Mouse (Mus musculus) stomach, embryonic 16.5 days (tissue): Measurements from ENCODE around the gene Nsg2. TPM values are rescaled to one million over a fixed set of nuclear protein-coding genes. Genes with fewer than 3 reads are reported as not detected.
"Not testable (repeated sequence)": the region's sequence is repeated elsewhere in the genome, so short reads cannot be mapped to it uniquely, and the experiment has no call there.

ENCODE experiments used
- ATAC-seq: fragments of 200-750 bp; cut with Nextera tagmentation; 2 replicates; pipeline ENCODE4 v1.8.0; 2017; ENCODE audit warnings: moderate number of reproducible peaks, moderate TSS enrichment; ENCODE audit not compliant: insufficient read depth, low FRiP score
- H3K27ac ChIP-seq: fragments of 300-500 bp; sonication (generic); 2 replicates; pipeline ENCODE4 v1.5.1; 2014; ENCODE audit warnings: low read length
- H3K27me3 ChIP-seq: fragments of 300-500 bp; sonication (generic); 2 replicates; pipeline ENCODE4 v1.6.1; 2014; ENCODE audit warnings: low read length, control low read depth, mixed read lengths; ENCODE audit not compliant: control insufficient read depth, insufficient read depth
- H3K36me3 ChIP-seq: fragments of 300-500 bp; sonication (generic); 2 replicates; pipeline ENCODE4 v1.6.1; 2014; ENCODE audit warnings: low read length; ENCODE audit not compliant: control insufficient read depth, insufficient read depth
- H3K4me1 ChIP-seq: fragments of 300-500 bp; sonication (generic); 2 replicates; pipeline ENCODE4 v1.6.1; 2014; ENCODE audit warnings: low read length, control low read depth, mixed read lengths; ENCODE audit not compliant: control insufficient read depth, insufficient read depth
- H3K4me2 ChIP-seq: fragments of 300-500 bp; sonication (generic); 2 replicates; pipeline ENCODE4 v1.6.1; 2014; ENCODE audit warnings: low read depth, low read length, mixed read lengths
- H3K4me3 ChIP-seq: fragments of 300-500 bp; sonication (generic); replicated peaks from 2 replicates; pipeline ENCODE4 v1.5.1; 2014; ENCODE audit warnings: mild to moderate bottlenecking, low read length
- H3K9ac ChIP-seq: fragments of 300-500 bp; sonication (generic); 2 replicates; pipeline ENCODE4 v1.6.1; 2014; ENCODE audit warnings: low read length
- H3K9me3 ChIP-seq: fragments of 300-500 bp; sonication (generic); replicated peaks from 2 replicates; pipeline ENCODE4 v1.6.1; 2016; ENCODE audit warnings: low read length, control low read depth; ENCODE audit not compliant: control insufficient read depth
- WGBS: fragments of 180-500 bp; shearing (Covaris S2); extraction: QIAGEN DNeasy Blood & Tissue Kit; methylation state at CpG from one replicate; pipeline ENCODE4 v1.1.7; 2014; 5-methylcytosine and 5-hydroxymethylcytosine counted together
- polyA plus RNA-seq: library from polyadenylated mRNA; unstranded; fragments of >200 nt; fragmentation: Nextera tagmentation; extraction: Ambion mirVana; gene quantifications from 2 replicates; pipeline ENCODE4 v1.2.1, GENCODE M21; 2015

Gene Nsg2
- polyA plus RNA-seq, 1 experiment from 2014 or later: 8.2 TPM

DNA sequence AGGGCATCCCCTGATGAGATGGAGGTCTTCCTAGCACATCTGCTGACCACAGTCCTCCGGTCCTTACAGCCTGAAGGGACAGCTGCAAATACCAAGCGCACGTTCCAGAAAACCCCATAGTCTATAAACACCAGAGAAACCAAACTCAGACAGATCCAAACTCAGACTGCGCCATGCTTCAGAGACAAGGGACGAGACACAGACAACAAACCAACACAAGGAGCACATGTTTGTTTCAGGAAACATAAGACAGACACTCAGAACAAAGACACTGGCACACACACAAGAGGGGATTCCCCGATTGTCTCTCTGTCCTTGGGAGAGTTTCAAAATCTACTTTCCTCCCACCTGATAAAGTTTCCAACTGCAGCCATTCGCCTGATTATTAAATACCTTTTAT is 18.4 kb upstream of the Nsg2 start:
- ATAC-seq: no peak
- H3K9ac ChIP-seq: no peak overlapping the region
- no peaks in the 10 kb centered on the region for H3K27me3 ChIP-seq
- no peak overlapping the region for H3K27ac ChIP-seq
- no peak overlapping the region for H3K4me3 ChIP-seq
- no peaks in the 10 kb centered on the region for H3K9me3 ChIP-seq
- 83% methylated on average over 7 of the region's 7 CpGs for WGBS
- no peaks in the 10 kb centered on the region for H3K36me3 ChIP-seq
- no peaks in the 10 kb centered on the region for H3K4me1 ChIP-seq
- no peak overlapping the region for H3K4me2 ChIP-seq

DNA sequence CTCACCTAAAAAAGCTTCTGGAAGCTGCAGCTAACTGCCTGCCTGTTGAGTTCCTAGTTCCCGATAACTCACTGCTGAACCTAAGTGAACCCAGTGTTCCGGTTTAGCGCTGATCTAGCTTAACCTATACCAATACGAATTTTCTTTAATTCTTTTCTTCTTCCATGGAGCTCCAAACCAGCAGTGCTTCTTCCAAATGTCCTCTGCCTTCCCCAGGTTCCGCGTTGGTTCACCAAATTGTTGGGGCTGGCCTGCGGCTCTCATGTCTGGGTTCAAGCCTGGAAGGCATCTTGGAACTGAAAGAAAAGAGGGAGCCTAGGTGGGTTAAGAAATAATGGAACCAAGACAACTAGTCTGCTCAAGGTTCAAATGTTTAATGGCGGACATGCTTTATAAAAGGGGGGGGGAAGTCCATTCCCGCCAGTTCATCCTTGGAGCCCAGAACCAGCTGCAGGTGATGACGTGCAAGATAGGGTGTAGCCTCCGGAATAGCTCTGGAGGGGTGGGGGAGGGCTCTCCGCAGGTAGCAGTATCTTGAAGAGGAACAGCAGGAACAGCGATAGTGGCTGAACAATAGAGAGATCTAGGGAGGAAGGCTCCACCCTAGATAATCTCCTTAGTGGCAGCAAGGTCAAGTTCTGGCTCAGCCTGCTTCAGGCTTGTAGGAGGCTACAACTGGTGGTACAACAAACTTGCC is 17.9 kb upstream of the Nsg2 start:
- 85% methylated on average over 13 of the region's 13 CpGs for WGBS

GRCm38 (mm10) chr11:31983249-31983648 is 17.0 kb upstream of the Nsg2 start:
- no peaks in the 10 kb centered on the region for H3K27me3 ChIP-seq
- ATAC-seq: no peak
- no peaks in the 10 kb centered on the region for H3K9me3 ChIP-seq
- no peak overlapping the region for H3K27ac ChIP-seq
- no peak overlapping the region for H3K4me3 ChIP-seq
- H3K36me3 ChIP-seq: no peaks in the 10 kb centered on the region
- H3K4me1 ChIP-seq: no peaks in the 10 kb centered on the region
- no peak overlapping the region for H3K4me2 ChIP-seq
- no peak overlapping the region for H3K9ac ChIP-seq

More for the DNA sequence above, 17.9 kb upstream of the Nsg2 start:
- not testable (repeated sequence) for H3K36me3 ChIP-seq, H3K4me1 ChIP-seq, H3K4me2 ChIP-seq, H3K27me3 ChIP-seq, H3K27ac ChIP-seq, H3K9ac ChIP-seq, ATAC-seq, H3K4me3 ChIP-seq, H3K9me3 ChIP-seq

DNA sequence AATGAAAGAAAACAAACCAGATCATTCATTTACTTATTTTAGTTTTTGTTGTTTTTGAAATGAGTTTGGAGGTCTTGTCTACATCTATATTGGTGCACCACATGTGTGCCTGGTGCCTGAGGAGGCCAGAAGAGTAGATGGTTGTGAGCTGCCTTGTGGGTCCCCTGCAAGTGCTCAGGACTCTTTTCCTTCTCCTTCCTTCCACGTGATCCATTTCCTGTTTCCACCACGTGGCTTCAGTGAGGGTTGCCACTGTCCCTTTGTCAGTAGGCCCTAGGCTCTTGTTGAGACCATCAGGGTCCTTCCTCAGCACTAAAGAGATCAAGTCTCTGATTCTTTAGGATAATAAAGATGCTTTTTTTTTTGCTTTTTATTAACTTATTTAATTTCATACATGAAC is 15.5 kb upstream of the Nsg2 start:
- no peak overlapping the region for H3K9ac ChIP-seq
- H3K27ac ChIP-seq: no peak overlapping the region
- no peak overlapping the region for H3K4me2 ChIP-seq
- no peak overlapping the region for H3K4me3 ChIP-seq
- no peaks in the 10 kb centered on the region for H3K27me3 ChIP-seq
- no peaks in the 10 kb centered on the region for H3K9me3 ChIP-seq
- no peak for ATAC-seq
- no peaks in the 10 kb centered on the region for H3K4me1 ChIP-seq
- 70% methylated on average over 2 of the region's 2 CpGs for WGBS
- no peaks in the 10 kb centered on the region for H3K36me3 ChIP-seq

- no peaks in the 10 kb centered on the region for H3K36me3 ChIP-seq
- no peak for ATAC-seq
- no peaks in the 10 kb centered on the region for H3K27me3 ChIP-seq
- 86% methylated on average over 3 of the region's 3 CpGs for WGBS
- no peak overlapping the region for H3K4me3 ChIP-seq
- H3K4me2 ChIP-seq: no peak overlapping the region
- no peak overlapping the region for H3K9ac ChIP-seq
- H3K9me3 ChIP-seq: no peaks in the 10 kb centered on the region
- no peaks in the 10 kb centered on the region for H3K4me1 ChIP-seq
- no peak overlapping the region for H3K27ac ChIP-seq
Observed at GRCm38 (mm10) chr11:31992535-31992934, 7.7 kb upstream of the Nsg2 start.

GRCm38 (mm10) chr11:31999716-32000115 is 547 bp upstream of the Nsg2 start:
- H3K4me3 ChIP-seq: no peak overlapping the region
- no peaks in the 10 kb centered on the region for H3K27me3 ChIP-seq
- H3K4me1 ChIP-seq: no peaks in the 10 kb centered on the region; the same call in 1 of the 2 replicates
- H3K9ac ChIP-seq: no peak overlapping the region
- no peaks in the 10 kb centered on the region for H3K36me3 ChIP-seq
- no peak overlapping the region for H3K27ac ChIP-seq
- H3K4me2 ChIP-seq: no peak overlapping the region
- 37% methylated on average over 2 of the region's 2 CpGs for WGBS
- no peak for ATAC-seq
- no peaks in the 10 kb centered on the region for H3K9me3 ChIP-seq

GRCm38 (mm10) chr11:32001181-32001910 is 1.1 kb downstream of the Nsg2 start:
- Histone ChIP-seq H3K36me3 (no peaks in the 10 kb centered on the region), H3K27ac (no peak overlapping the region), H3K9ac (no peak overlapping the region), H3K4me2 (0 out of 2 replicates have a peak overlapping the region, but pooled peaks have one; percentile 4), H3K4me1 (no peaks in the 10 kb centered on the region; the same call in 1 of the 2 replicates), H3K9me3 (no peaks in the 10 kb centered on the region), H3K4me3 (no peak overlapping the region), H3K27me3 (no peaks in the 10 kb centered on the region)
- ATAC-seq: no peak
- WGBS: 10% methylated on average over 11 of the region's 11 CpGs

- Histone ChIP-seq H3K9ac (no peak overlapping the region), H3K4me2 (no peak overlapping the region), H3K9me3 (peaks cover 8% of the 10 kb centered on the region; the same call in 1 of the 2 replicates), H3K27me3 (no peaks in the 10 kb centered on the region), H3K4me1 (no peaks in the 10 kb centered on the region; the same call in 1 of the 2 replicates), H3K36me3 (no peaks in the 10 kb centered on the region), H3K4me3 (no peak overlapping the region), H3K27ac (no peak overlapping the region)
- ATAC-seq: no peak
- WGBS: 7% methylated on average over 5 of the region's 5 CpGs
Observed at GRCm38 (mm10) chr11:32002670-32003072, 2.4 kb downstream of the Nsg2 start.

- not testable (repeated sequence) for H3K4me1 ChIP-seq, H3K4me3 ChIP-seq, H3K9me3 ChIP-seq, H3K27me3 ChIP-seq, H3K27ac ChIP-seq, H3K36me3 ChIP-seq, ATAC-seq, H3K9ac ChIP-seq, H3K4me2 ChIP-seq
- WGBS: 84% methylated on average over 3 of the region's 3 CpGs
Observed at GRCm38 (mm10) chr11:32008049-32008448, 7.8 kb downstream of the Nsg2 start.
